ENCODE assay signal across 13 mouse cellular contexts in genomic region chr8:34372666-34372980, GRCm38 (mm10).
DNase-seq lines count a peak whose midpoint lies in the region; ATAC-seq lines count a peak whose summit lies in the region.
"Had no signal": no experiment of that assay in that cellular context is flagged by ENCODE, and none has a peak within 500 bp of the region (broad histone marks: within the 10 kb centered on the region; RNA-seq: fewer than 3 reads in every experiment).

No protein-coding gene starts in this region.

- no peaks in the 10 kb centered on the region for H3K27me3 ChIP-seq in neural tube, embryonic 13.5 days
- H3K27me3 ChIP-seq: liver, embryonic 13.5 days had no signal

- intact Hi-C loops in gastrocnemius, postnatal 36 days (cut with DNase I) = no loop called here

- H3K9ac ChIP-seq in neural tube, embryonic 13.5 days = no peak overlapping the region; the same call in 1 of the 2 replicates
- H3K9ac ChIP-seq: liver, embryonic 13.5 days had no signal

- 0 out of 2 replicates have a peak overlapping the region, but pooled peaks have one; percentile 74 for H3K27ac ChIP-seq in neural tube, embryonic 13.5 days (replicated peaks)
- H3K27ac ChIP-seq: liver, embryonic 13.5 days had no signal

- no peak overlapping the region for H3K4me3 ChIP-seq in neural tube, embryonic 13.5 days
- H3K4me3 ChIP-seq: erythroblast, embryonic 14.5 days; liver, embryonic 13.5 days had no signal

- no peak for ATAC-seq in neural tube, embryonic 13.5 days (ENCODE audit: low read depth)

- no peak overlapping the region for H3K4me2 ChIP-seq in neural tube, embryonic 13.5 days
- H3K4me2 ChIP-seq: liver, embryonic 13.5 days had no signal

- H3K4me1 ChIP-seq in neural tube, embryonic 13.5 days (replicated peaks) = peaks cover 43% of the 10 kb centered on the region
- H3K4me1 ChIP-seq: liver, embryonic 13.5 days had no signal

- DNase-seq in cerebellum, postnatal 14 days = peak; percentile 34 to 37
- no peak for DNase-seq in cerebellum, postnatal 25 days
- DNase-seq in kidney, postnatal 10 days = peak; percentile 28
- no peak for DNase-seq in kidney, postnatal 25 days
- DNase-seq in neural tube, embryonic 10.5 days (ENCODE audit: extremely low spot score, low spot score) = no peak
- DNase-seq in thymus, postnatal 14 days = no peak
- DNase-seq in gastrocnemius, postnatal 36 days = no peak
- DNase-seq: B cell, adult 2 months; gastrocnemius, postnatal 10 days; liver, embryonic 13.5 days; lung, postnatal 14 days had no signal

- no peaks in the 10 kb centered on the region for H3K9me3 ChIP-seq in neural tube, embryonic 13.5 days
- H3K9me3 ChIP-seq: liver, embryonic 13.5 days had no signal

- 47% methylated on average over 6 of the region's 6 CpGs for WGBS in neural tube, embryonic 13.5 days

- H3K36me3 ChIP-seq in neural tube, embryonic 13.5 days = no peaks in the 10 kb centered on the region
- H3K36me3 ChIP-seq: liver, embryonic 13.5 days had no signal

Comparison
In these comparisons a context has a peak if more than half of its experiments do, and no peak if none do; other contexts are left out.
1. DNase-seq: peak in cerebellum, postnatal 14 days (2 of 2) and kidney, postnatal 10 days (single experiment); none in cerebellum, postnatal 25 days (0 of 2), kidney, postnatal 25 days (0 of 2), neural tube, embryonic 10.5 days (single experiment), thymus, postnatal 14 days (single experiment) and gastrocnemius, postnatal 36 days (0 of 2).